Mouse (Mus musculus) urinary bladder, adult 18-20 months (tissue): Measurements from ENCODE around the gene Zfp934.
"Not testable (repeated sequence)": the region's sequence is repeated elsewhere in the genome, so short reads cannot be mapped to it uniquely, and the experiment has no call there.

Experiments used
- DNase-seq, 2 experiments: peaks; one replicate each; pipeline ENCODE4 v3.0.0; 2022; ENCODE audit warnings: low spot score in 2 of 2, mixed read lengths in 2 of 2

Gene Zfp934

DNA sequence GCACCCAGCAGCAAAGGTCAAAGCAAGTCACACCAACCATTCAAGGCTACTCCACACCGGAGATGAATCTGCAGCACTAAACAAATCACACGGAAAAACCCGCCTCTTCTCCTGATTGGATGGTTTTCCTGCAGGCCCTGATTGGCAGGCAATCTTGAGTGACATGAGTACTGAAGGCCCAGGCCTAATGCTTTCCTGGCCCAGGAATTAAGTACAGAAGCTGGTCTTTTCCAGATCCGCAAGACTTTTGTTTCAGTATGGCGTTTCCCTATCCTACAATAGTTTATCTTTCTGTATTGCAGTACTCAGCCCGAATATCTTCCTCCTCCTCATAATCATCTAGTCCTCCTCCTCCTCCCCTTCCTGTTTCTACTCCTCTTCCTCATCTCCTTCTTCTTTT is at the start of gene Zfp934:
TSS of gene Zfp934 (minus strand) at position 101 of the 400 bp plus-strand sequence.
- DNase-seq: not testable (repeated sequence)

DNA sequence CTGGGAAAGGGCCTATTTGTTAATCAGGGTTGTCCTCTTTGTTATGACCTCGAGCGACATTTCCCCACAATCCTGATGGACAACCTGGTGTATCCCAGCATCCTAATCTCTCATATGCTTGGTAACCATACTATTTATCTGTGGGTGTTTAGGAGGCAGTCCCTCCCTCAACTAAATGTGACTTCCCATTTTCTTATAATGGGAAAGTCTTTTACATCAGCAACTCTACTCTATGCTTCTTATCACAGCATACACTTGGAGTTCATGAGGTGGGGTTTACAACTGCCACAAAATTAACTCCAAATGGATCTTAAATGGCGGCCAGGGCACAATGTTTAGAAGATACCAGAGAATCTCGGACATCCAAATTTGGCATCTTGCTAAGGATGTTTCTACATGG is 46.5 kb upstream of the Zfp934 start:
- not testable (repeated sequence) for DNase-seq

DNA sequence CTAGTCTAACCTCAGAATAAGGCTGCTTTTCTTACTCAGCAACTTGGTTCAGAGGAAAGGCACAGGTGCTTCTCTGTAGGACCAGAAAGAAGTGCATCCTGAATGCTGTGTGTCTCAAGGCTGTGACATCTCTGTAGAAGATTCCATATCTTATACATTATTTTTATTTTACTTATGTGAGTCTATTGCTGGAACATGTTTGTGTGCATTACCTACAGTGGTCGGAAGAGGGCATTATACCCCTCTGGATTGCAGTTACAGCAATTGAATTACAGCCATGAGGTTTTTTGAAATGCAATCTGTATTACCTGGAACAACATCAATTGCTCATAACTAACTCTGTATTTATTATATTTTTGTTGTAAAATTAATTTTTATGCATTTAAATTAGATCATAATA is 9.3 kb downstream of the Zfp934 start:
- peak in 1 of 2 experiments; percentile 0 for DNase-seq

DNA sequence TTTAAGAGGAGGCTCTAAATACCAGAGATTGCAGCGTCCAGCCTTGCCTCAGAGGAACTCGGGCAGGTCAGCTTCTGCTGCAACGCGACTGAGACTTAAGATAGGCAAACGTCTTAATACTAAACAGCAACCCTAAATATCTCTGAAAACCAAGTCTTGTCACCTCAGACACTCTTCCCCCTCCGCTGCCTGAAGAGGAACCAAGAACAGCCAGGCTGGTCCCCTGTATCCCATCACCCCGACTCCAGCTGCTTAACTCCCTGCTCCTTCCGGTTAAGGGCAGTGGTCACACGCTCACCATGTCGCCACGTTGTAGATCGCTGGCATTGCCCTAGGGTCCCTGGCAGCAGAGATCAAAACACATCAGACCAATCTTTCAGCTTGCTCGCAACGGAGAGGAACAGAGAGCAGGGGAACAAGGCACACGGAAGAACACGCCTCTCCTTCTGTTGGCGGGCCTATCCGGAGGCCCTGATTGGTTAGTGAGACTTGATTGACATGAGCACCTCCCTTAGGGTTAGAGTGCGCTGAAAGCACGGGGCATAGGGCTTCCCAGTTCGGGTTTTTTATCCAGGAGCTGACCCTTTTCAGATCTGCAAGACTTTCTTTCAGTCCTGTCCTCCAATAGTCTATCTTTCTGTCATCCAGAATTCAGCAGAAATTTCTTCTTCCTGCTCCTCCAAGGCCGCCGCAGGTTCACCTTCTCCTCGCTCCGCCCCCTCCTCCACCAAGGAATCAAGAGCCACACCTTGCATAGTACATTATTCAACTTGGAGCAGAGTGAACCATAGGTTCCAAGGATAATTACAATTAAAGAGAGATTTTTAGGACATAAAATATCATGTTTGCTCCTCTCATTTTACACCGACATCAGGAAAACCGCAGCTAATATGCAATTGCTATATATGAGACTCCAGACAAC is 12.5 kb downstream of the Zfp934 start, which contains the start of gene Zfp935:
TSS of gene Zfp935 (minus strand) at position 323 of the 922 bp plus-strand sequence.
- peak; percentile 71 to 75 for DNase-seq

DNA sequence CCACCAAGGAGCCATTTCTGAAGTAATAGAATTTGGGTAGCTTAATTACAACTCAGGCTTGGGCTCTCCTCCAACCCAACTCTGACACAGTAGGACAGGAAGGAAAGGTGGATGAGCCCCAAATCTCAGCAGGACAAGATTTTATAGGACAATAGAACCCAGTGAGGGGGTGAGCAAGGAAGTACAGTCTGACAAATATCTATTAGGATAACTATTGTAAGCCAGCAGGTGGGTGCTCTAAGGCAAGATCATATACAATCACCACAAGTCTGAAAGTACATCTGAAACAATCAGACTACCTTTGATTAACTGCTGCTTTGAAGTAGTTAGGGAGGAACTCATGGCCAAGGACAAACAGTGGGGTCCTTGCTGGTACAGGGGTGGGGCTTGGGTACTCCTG is 40.9 kb downstream of the Zfp934 start:
- DNase-seq: not testable (repeated sequence)

DNA sequence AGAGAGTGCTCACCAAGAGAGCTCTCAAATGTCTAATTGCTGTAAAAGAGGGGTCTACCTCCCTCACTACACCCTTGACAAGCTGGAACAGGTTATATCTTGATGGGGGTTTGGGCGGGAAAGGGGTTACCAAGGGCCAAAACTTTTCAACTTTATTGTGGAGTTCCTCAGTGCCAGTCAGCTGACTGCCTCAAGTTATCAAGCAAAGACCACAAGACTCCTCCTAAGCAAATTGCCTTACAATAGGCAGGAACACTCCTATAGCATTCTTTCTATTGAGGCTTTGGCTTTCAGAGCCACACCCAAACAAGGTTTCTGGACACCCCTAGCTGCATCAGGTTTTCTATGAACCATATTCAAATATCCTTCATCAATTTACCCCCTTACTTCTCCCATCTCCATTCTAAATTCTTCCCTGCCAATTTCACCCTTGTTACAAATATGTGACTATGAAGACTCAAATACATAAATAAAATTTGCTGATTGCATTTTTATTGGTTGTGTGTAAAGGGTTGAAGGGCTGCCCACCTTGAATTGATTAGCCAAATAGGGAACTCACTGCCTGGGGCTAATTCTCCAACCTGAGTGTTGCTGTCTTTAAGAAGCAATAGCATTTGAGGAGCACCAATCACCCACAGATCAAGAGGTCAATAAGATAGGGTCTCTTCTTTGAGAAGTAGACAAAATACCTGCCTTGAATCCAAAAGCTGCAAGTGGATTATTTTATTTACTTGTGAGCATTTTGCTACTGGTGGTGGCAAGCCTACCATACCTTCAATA is 60.2 kb downstream of the Zfp934 start:
- not testable (repeated sequence) for DNase-seq

DNA sequence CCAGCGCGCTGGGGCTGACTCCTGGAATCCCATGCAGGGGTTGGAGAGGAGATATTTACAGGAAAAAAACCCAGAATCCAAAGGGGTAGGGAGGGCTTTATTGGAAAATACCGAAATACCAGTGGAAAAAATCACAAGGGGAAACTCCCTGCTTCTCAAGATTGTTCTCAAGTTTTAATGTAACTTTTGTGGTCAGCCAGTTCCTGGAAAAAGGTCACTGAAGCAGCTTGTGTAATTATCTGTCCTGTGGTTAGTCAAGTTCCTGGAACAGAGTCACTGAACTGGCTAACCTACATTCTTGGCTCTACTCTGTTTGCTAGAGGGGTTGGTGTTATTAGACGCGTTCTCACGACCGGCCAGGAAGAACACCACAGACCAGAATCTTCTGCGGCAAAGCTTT is 98.3 kb downstream of the Zfp934 start:
- not testable (repeated sequence) for DNase-seq

DNA sequence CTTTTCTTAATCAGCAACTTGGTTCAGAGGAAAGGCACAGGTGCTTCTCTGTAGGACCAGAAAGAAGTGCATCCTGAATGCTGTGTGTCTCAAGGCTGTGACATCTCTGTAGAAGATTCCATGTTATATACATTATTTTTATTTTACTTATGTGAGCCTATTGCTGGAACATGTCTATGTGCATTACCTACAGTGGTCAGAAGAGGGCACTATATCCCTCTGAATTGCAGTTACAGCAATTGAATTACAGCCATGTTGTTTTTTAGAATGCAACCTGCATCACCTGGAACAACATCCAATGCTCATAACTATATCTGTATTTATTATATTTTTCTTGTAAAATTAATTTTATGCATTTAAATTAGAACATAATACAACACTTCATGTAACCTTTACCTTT is 101.1 kb downstream of the Zfp934 start:
- DNase-seq: not testable (repeated sequence)

DNA sequence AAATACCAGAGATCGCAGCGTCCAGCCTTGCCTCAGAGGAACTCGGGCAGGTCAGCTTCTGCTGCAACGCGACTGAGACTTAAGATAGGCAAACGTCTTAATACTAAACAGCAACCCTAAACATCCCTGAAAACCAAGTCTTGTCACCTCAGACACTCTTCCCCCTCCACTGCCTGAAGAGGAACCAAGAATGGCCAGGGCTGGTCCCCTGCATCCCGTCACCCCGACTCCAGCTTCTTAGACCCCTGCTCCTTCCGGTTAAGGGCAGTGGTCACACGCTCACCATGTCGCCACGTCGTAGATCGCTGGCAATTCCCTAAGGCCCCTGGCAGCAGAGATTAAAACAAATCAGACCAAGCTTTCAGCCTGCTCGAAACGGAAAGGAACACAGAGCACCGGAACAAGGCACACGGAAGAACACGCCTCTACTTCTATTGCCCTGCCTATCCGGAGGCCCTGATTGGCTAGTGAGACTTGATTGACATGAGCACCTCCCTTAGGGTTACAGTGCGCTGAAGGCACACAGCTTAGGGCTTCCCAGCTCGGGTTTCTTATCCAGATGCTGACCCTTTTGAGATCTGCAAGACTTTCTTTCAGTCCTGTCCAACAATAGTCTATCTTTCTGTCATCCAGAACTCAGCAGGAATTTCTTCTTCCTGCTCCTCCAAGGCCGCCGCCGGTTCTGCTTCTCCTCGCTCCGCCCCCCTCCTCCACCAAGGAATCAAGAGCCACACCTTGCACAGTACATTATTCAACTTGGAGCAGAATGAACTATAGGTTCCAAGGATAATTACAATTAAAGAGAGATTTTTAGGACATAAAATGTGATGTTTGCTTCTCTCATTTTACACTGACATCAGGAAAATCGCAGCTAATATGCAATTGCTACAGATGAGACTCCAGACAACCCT is 104.3 kb downstream of the Zfp934 start, which contains the start of gene Gm49359:
TSS of gene Gm49359 (minus strand) at position 409 of the 911 bp plus-strand sequence.
- peak; percentile 71 to 82 for DNase-seq
